Mouse (Mus musculus) neural tube, embryonic 13.5 days (tissue): ENCODE data around the gene Cep95. TPM values are rescaled to one million over a fixed set of nuclear protein-coding genes. Genes with fewer than 3 reads are reported as not detected.
"Not testable (repeated sequence)": the region's sequence is repeated elsewhere in the genome, so short reads cannot be mapped to it uniquely, and the experiment has no call there.

Experiments
- ATAC-seq: fragments of 200-750 bp; cut with Nextera tagmentation; 2 replicates; pipeline ENCODE4 v1.8.0; 2017; ENCODE audit warnings: low read depth, mild to moderate bottlenecking, moderate TSS enrichment, moderate library complexity
- H3K27ac ChIP-seq: fragments of 300-500 bp; sonication (generic); replicated peaks from 2 replicates; pipeline ENCODE4 v1.5.1; 2015; ENCODE audit warnings: moderate library complexity, mild to moderate bottlenecking, inconsistent platforms
- H3K27me3 ChIP-seq: fragments of 300-500 bp; sonication (generic); 2 replicates; pipeline ENCODE4 v1.6.1; 2015; ENCODE audit warnings: mild to moderate bottlenecking, inconsistent platforms
- H3K36me3 ChIP-seq: fragments of 300-500 bp; sonication (generic); 2 replicates; pipeline ENCODE4 v1.6.1; 2015; ENCODE audit warnings: mild to moderate bottlenecking, inconsistent platforms
- H3K4me1 ChIP-seq: fragments of 300-500 bp; sonication (generic); replicated peaks from 2 replicates; pipeline ENCODE4 v1.6.1; 2015; ENCODE audit warnings: inconsistent platforms
- H3K4me2 ChIP-seq: fragments of 300-500 bp; sonication (generic); 2 replicates; pipeline ENCODE4 v1.6.1; 2015; ENCODE audit warnings: inconsistent platforms, mild to moderate bottlenecking, moderate library complexity
- H3K4me3 ChIP-seq: fragments of 300-500 bp; sonication (generic); 2 replicates; pipeline ENCODE4 v1.5.1; 2015; ENCODE audit warnings: mild to moderate bottlenecking, inconsistent platforms
- H3K9ac ChIP-seq: fragments of 300-500 bp; sonication (generic); 2 replicates; pipeline ENCODE4 v1.6.1; 2015; ENCODE audit warnings: moderate library complexity, mild to moderate bottlenecking, inconsistent platforms
- H3K9me3 ChIP-seq: fragments of 300-500 bp; sonication (generic); 2 replicates; pipeline ENCODE4 v1.6.1; 2016; ENCODE audit warnings: inconsistent platforms
- WGBS: fragments of 180-500 bp; shearing (Covaris S2); methylation state at CpG from one replicate; pipeline ENCODE4 v1.1.7; 2015; 5-methylcytosine and 5-hydroxymethylcytosine counted together
- polyA plus RNA-seq: library from polyadenylated mRNA; unstranded; fragments of >200 nt; fragmentation: Nextera tagmentation; extraction: Ambion mirVana; gene quantifications from 2 replicates; pipeline ENCODE4 v1.2.1, GENCODE M21; 2015

Gene Cep95
- 18.4 and 19.9 TPM in 2 replicates for polyA plus RNA-seq

DNA sequence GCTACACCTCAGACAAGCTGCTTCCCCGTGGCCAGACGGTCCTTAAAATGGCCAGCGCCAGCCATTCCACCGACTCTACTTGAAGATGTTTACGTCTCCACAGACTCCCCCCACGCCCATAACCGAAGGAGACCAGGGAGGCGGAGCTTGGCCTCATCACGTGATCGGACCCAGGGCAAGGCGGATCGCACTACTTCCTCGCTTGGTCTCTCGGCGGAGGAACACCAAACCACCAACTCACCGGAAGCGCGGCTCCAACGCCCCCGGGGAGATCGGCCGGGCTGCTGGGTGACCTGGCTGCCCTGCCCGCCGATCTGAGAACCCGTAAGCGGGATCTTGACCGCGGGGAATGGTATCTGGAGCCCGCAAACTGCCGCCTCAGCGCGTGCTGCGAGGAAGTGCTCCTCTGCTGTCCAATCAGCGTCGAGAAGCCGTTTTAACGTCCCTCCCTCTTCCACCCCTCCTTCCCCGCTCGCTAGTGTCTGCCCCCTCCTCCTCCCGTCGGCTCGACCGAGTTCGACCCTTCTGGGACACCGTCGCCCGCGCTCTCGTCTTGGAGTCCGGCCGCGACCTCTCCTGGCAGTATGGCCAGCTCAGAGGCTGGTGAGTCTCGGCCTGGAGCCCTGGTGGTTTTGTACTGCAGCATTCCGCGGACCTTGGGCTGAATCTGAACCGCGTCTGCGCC, at the start of gene Cep95, which contains the start of gene Ddx5:
TSS of gene Cep95 (plus strand) at position 478 of the 685 bp plus-strand sequence.
TSS of gene Ddx5 (minus strand) at position 411 of the 685 bp plus-strand sequence.
- ATAC-seq: peak; percentile 95

DNA sequence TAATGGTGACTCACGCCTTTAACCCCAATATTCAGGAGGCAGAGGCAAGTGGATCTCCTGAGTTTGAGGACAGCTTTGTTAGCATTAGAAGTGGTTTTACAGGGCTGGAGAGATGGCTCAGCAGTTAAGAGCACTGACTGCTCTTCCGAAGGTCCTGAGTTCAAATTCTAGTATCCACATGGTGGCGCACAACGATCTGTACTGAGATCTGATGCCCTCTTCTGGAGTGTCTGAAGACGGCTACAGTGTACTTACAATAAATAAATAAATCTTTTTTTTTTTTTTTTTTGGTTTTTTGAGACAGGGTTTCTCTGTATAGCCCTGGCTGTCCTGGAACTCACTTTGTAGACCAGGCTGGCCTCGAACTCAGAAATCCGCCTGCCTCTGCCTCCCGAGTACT, 48.3 kb upstream of the Cep95 start:
- ATAC-seq, H3K9me3 ChIP-seq, H3K4me3 ChIP-seq, H3K27me3 ChIP-seq, H3K9ac ChIP-seq, H3K4me2 ChIP-seq, H3K27ac ChIP-seq, H3K36me3 ChIP-seq: not testable (repeated sequence)
- WGBS: 84% methylated on average over 8 of the region's 8 CpGs
- H3K4me1 ChIP-seq: peaks cover 17% of the 10 kb centered on the region

More for the DNA sequence above, at the start of gene Cep95, which contains the start of gene Ddx5:
- H3K36me3 ChIP-seq: peaks cover 44% of the 10 kb centered on the region
- WGBS: under 1% methylated on average over 58 of the region's 58 CpGs
- H3K9me3 ChIP-seq: no peaks in the 10 kb centered on the region
- H3K27me3 ChIP-seq: no peaks in the 10 kb centered on the region
- peak within 1 kb of the TSS; percentile 99 for H3K9ac ChIP-seq
- peak within 1 kb of the TSS; percentile 80 for H3K4me3 ChIP-seq
- H3K4me2 ChIP-seq: peak within 1 kb of the TSS; percentile 69
- peak within 1 kb of the TSS; percentile 97 for H3K27ac ChIP-seq
- H3K4me1 ChIP-seq: peaks cover 45% of the 10 kb centered on the region

DNA sequence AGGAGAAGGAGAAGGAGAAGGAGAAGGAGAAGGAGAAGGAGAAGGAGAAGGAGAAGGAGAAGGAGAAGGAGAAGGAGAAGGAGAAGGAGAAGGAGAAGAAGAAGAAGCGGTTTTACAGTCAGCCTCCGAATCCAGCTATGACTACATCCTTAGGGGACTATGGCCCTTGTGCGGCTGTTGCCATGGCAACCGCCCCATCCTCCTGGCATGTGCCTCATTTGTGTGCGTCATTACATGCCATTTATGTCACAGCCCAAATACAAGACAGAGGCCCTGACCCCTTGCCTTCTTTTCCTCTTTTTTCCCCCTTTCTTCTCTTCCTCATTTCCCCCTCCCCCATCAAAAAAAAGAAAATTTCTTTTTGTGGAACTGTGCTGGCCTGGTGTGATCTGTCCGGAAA, 47.8 kb upstream of the Cep95 start:
- H3K9ac ChIP-seq: no peak overlapping the region
- H3K9me3 ChIP-seq: no peaks in the 10 kb centered on the region
- no peaks in the 10 kb centered on the region for H3K36me3 ChIP-seq
- ATAC-seq: no peak
- peaks cover 7% of the 10 kb centered on the region for H3K27me3 ChIP-seq
- 32% methylated on average over 6 of the region's 6 CpGs for WGBS
- H3K4me3 ChIP-seq: no peak overlapping the region
- H3K4me2 ChIP-seq: no peak overlapping the region
- H3K4me1 ChIP-seq: peaks cover 17% of the 10 kb centered on the region
- no peak overlapping the region for H3K27ac ChIP-seq

DNA sequence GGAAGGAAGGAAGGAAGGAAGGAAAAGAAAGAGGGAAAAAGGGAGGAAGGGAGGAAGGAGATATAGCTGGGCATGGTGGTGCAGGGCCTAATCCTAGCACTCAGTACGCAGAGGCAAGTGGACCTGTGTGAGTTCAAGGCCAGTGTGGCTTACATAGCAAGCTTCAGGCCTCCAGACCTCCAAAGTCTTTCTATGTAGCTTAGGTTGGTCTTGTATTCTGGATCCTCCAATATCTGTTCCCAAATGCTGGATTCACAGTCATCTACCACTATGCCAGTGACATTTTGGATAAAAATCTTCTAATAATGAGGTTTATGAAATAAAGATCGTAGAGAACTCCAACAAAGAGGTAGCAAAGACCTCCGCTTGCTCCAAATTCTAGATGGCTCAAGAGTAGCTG, 47.2 kb upstream of the Cep95 start:
- Histone ChIP-seq H3K4me2 (no peak overlapping the region), H3K4me1 (peaks cover 12% of the 10 kb centered on the region), H3K4me3 (no peak overlapping the region), H3K9ac (no peak overlapping the region), H3K27ac (no peak overlapping the region), H3K36me3 (no peaks in the 10 kb centered on the region), H3K9me3 (no peaks in the 10 kb centered on the region), H3K27me3 (peaks cover 7% of the 10 kb centered on the region)
- ATAC-seq: no peak
- WGBS: 91% methylated on average over 3 of the region's 3 CpGs

DNA sequence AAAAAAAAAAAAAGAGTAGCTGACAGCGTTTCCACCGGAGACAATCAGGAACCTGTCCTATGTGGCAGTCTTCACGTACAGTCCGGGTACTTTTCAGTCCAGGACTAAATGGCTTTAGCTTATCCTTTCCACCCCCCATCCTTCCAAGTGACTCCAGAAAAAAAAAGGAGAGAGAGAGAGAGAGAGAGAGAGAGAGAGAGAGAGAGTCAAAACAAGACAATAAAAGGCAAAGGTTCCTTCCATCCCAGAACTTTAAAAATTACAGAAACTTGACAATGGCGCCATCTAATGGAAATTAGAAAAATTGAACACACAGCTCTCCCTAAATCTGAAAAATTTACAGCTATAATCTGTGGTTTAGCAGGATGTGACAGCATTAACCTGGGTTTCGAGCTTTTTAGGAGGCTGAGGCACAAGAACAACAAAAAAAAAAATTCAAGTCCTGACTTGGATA, 46.6 kb upstream of the Cep95 start:
- Histone ChIP-seq H3K27me3 (peaks cover 7% of the 10 kb centered on the region), H3K4me3 (no peak overlapping the region), H3K27ac (no peak overlapping the region), H3K36me3 (no peaks in the 10 kb centered on the region), H3K9ac (no peak overlapping the region), H3K4me2 (no peak overlapping the region), H3K4me1 (peaks cover 6% of the 10 kb centered on the region), H3K9me3 (no peaks in the 10 kb centered on the region)
- no peak for ATAC-seq
- 48% methylated on average over 6 of the region's 6 CpGs for WGBS

DNA sequence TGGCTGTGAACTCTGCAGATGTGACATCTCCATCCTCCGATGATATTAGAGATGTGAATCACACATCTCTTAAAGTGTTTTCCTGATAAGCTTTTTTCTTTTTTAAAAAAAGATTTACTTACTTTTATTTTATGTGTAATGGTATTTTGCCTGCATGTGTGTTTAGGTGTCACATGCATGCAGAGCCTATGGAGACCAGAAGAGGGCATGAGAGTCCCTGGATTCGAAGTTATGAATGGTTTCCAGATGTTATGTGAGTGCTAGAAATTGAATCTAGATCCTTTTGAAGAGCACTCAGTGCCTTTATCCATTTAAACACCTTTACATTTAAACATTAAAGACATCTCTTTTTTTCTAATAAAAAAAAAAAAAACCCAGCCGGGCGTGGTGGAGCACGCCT, 44.1 kb upstream of the Cep95 start:
- Histone ChIP-seq H3K36me3 (no peaks in the 10 kb centered on the region), H3K27me3 (peaks cover 4% of the 10 kb centered on the region; the same call in 1 of the 2 replicates), H3K4me2 (no peak overlapping the region), H3K27ac (no peak overlapping the region), H3K4me3 (no peak overlapping the region), H3K4me1 (peaks cover 4% of the 10 kb centered on the region), H3K9ac (no peak overlapping the region), H3K9me3 (no peaks in the 10 kb centered on the region)
- WGBS: 93% methylated on average over 5 of the region's 5 CpGs
- ATAC-seq: no peak

DNA sequence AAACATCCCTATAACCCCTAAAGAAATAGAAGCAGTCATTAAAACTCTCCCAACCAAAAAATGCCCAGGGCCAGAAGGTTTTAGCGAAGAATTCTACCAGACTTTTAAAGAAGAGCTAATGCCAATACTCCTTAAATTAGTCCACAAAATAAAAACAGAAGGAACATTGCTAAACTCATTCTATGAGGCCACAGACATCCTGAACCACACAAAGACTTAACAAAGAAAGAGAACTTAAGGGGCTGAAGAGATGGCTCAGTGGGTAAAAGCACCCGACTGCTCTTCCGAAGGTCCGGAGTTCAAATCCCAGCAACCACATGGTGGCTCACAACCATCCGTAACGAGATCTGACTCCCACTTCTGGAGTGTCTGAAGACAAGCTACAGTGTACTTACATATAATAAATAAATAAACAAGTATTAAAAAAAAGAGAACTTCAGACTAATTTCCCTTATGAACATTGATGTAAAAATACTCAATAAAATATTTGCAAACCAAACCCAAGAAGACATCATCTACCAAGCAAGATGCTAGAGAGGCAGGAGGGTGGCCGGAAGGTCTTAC, 39.4 kb upstream of the Cep95 start:
- not testable (repeated sequence) for H3K4me2 ChIP-seq, H3K9ac ChIP-seq, ATAC-seq, H3K9me3 ChIP-seq, H3K4me1 ChIP-seq, H3K4me3 ChIP-seq, H3K27ac ChIP-seq, H3K27me3 ChIP-seq, H3K36me3 ChIP-seq
- WGBS: 95% methylated on average over 7 of the region's 7 CpGs

DNA sequence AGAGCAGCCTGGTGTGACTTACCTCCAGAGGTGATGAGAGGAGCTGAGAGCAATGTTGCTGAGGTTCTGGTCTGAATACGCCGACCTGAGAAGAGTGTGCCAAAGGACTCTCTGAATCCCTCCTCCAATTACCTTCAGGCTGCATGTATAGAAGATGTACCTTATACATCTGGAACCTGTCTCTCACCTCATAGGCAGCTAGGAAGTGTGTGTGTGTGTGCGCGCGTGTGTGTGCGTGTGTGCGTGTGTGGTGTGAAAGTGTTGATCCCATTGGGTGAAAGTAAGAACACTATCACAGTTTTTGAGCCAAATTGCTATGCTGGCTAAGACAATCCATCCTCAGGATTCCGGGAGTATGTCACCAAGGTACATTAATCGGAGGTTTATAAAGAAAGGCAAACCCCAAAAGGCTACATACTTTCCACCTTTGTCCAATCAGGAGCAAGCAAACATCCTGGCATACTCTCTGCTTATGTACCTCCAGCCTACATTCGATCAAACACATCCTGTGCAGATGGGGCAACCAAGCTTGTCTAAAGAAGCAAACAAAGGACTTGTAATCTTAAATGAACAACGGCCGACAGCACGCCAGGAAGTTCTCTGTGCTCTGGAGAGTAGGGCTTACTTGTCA, 38.8 kb upstream of the Cep95 start, which contains the start of gene Pecam1:
TSS of gene Pecam1 (minus strand) at position 508 of the 631 bp plus-strand sequence.
- Histone ChIP-seq H3K36me3 (no peaks in the 10 kb centered on the region), H3K27ac (no peak within 1 kb of the TSS), H3K4me1 (no peaks in the 10 kb centered on the region), H3K4me2 (no peak within 1 kb of the TSS), H3K27me3 (no peaks in the 10 kb centered on the region), H3K4me3 (no peak within 1 kb of the TSS), H3K9ac (no peak within 1 kb of the TSS), H3K9me3 (no peaks in the 10 kb centered on the region)
- no peak for ATAC-seq
- WGBS: 88% methylated on average over 13 of the region's 13 CpGs

DNA sequence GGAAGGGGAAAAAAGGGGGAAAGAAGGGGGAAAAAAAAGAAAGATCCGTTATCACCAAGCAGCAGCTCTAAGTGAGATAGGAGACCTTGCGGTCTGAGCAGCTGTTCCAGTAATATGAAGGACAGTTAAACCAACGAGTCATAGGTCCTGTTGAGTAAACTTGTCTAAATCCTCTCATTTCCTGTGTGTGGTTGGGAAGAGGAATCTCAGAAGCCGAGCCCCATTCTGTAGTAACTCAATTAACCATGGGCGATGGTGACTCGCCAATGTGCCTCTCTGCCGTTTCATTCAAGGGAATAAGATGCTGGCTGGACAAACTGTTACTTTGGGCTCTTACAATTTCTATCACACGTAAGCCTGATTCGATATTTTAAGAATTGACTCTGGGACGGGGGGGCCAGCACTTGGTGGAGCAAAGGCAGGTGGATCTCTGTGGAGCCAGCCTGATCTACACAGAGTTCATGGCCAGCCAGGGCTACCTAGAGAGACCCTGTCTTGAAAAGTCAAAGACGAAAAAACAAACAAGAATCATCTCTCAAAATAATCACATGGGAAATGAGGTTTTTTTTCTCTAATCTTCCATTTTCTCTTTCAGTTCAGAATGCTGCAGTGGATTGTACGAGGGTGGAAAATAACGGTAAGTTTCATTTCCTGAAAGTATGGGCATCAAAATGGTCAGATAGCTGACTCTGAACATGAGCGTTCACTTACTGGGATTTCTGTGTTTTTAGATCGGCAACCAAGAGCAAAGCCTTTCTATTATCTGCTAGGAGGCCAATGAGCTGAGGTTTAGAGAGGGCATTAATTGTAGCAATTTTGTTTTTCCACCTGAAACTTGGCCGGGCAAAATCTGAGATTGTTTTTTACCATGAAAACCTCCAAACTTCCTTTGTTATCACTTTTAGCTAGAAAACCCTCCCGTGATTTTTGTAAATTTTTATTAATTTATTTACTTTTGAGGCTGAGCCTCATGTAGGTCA, 37.7 kb upstream of the Cep95 start, which contains the start of gene Milr1:
TSS of gene Milr1 (plus strand) at position 188 of the 980 bp plus-strand sequence.
- ATAC-seq: no peak
- Histone ChIP-seq H3K36me3 (no peaks in the 10 kb centered on the region), H3K4me3 (no peak within 1 kb of the TSS), H3K9me3 (no peaks in the 10 kb centered on the region), H3K27me3 (no peaks in the 10 kb centered on the region), H3K4me2 (no peak within 1 kb of the TSS), H3K9ac (no peak within 1 kb of the TSS), H3K27ac (no peak within 1 kb of the TSS), H3K4me1 (no peaks in the 10 kb centered on the region)
- WGBS: 92% methylated on average over 17 of the region's 17 CpGs

DNA sequence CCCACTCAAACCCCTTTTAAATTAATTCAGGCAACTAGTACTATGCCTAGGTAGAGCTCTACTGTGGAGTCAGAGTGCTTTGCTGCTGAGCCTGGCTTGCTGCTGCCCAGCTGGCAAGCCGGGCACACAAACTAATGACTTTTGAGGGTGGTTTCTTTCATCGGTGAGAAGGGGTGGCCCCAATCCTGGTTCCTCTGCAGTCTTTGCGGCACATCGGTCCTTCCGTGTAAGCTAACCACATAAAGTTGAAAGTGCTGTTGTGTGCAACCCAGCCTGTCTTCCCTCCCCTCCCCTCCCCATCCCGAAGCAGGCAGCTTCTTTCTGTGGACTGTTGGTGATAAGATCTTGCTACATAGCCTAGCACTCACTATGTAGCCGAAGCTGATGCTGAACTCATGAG, 36.9 kb upstream of the Cep95 start:
- WGBS: 89% methylated on average over 7 of the region's 7 CpGs
- Histone ChIP-seq H3K27ac (no peak overlapping the region), H3K27me3 (no peaks in the 10 kb centered on the region), H3K9me3 (no peaks in the 10 kb centered on the region), H3K36me3 (no peaks in the 10 kb centered on the region), H3K4me3 (no peak overlapping the region), H3K4me2 (no peak overlapping the region), H3K9ac (no peak overlapping the region), H3K4me1 (no peaks in the 10 kb centered on the region)
- no peak for ATAC-seq

DNA sequence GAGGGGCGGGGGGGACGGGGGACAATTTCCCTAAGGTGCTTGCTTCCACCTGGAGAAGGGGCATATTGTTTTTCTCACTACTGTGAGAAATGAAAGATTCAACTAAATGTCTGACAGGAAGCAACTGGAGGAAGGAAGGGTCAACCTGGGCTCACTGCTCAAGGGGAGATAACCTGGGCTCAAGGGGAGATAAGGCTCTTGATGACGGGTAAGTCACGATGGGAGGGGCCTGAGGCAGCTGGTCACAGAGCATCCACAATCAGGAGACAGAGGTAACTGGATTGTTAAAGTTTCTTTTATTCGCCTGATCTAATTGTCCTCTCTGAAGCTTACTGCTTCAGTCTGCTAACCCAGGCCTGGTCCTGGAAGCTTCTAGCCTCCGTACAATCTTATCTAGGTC, 35.7 kb upstream of the Cep95 start:
- Histone ChIP-seq H3K9me3 (no peaks in the 10 kb centered on the region), H3K9ac (no peak overlapping the region), H3K27me3 (no peaks in the 10 kb centered on the region), H3K27ac (no peak overlapping the region), H3K36me3 (no peaks in the 10 kb centered on the region), H3K4me2 (no peak overlapping the region), H3K4me3 (no peak overlapping the region), H3K4me1 (no peaks in the 10 kb centered on the region)
- WGBS: 90% methylated on average over 6 of the region's 6 CpGs
- no peak for ATAC-seq
